Mouse (Mus musculus): ENCODE data around the gene Fam171a2.

Gene Fam171a2

DNA sequence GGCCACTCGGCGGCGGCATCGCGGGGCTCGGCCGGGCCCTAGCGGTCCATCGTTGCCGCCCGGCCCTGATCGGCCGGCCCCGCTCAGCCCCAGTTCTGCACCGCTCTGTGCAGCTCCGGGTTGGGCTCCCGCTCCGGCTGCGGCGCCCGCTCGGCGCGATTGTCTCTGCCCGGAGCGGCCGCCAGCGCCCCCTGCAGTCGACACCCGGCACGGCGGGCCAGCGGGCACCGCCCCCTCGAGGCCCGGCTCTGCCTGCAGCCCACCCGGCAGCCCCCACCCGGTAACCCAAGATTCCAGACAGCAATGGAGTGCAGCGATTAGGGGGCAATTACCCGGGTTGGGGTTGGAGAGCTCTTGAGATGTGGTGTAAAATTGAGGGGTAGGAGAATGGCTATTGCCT, at the start of gene Fam171a2:
TSS of gene Fam171a2 (minus strand) at position 186 of the 400 bp plus-strand sequence.
- no peak for DNase-seq (ENCODE audit: low spot score in 2 of 2)

DNA sequence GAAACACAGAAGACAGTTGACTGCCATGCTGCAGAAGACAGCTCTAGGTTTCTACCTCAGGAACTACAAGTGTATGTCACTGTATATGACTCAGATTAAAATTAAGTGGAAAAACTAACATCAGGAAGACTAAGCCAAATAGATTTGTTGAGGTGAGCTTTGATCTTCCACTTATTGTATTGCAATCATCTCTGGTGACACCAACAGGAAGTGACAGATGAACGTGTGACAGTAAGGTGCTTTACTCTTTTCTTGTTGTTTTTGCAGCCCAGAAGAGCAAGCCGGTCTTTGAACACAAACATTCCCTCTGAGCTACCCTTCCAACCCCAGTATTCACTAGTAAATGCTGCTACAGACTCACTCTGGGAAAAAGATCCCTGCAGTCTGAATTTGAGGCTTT, 49.2 kb upstream of the Fam171a2 start:
- no peak for DNase-seq (ENCODE audit: low spot score in 2 of 2)

- DNase-seq (ENCODE audit: low spot score in 2 of 2), result no peak
Observed at GRCm38 (mm10) chr11:102496206-102496605, 48.7 kb upstream of the Fam171a2 start.

GRCm38 (mm10) chr11:102495742-102496141, 48.3 kb upstream of the Fam171a2 start:
- DNase-seq (ENCODE audit: low spot score in 2 of 2), result no peak

DNA sequence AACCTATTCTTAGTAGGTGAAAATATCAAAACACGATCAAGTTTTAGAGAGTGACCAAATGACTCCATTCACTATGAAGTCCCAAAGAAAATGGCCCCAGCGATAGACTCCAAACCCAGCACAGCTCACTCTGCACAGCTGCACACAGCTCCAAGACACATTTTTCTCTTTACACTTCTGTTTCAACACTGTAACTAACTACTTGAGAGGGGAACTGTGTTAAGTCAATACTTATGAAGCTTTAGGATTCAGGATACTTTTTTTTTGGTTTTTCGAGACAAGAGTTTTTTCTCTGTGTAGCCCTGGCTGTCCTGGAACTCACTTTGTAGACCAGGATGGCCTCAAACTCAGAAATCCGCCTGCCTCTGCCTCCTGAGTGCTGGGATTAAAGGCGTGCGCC, 47.6 kb upstream of the Fam171a2 start:
- no peak for DNase-seq (ENCODE audit: low spot score in 2 of 2)

DNA sequence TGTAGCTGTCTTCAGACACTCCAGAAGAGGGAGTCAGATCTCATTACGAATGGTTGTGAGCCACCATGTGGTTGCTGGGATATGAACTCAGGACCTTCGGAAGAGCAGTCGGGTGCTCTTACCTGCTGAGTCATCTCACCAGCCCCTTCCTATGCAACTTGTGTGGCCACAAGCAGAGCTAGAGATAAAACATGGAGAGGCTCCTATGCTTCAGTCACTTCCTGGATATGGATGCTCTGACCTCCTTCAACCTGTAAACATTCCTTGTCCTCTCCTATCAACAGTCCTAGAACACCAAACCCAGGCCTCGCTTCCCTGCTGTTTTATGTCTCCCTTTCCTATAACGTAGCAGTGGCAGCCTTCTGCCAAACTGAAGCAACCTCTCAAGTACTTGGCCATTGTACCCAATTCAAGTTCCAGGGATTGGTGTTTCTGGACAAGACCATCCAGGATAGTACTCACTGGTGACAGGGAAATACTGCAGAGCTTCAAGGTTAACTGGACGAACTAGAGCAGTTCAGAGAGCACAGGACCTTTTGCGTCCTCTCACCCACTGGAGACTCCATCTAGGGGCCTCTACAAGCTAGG, 46.7 kb upstream of the Fam171a2 start:
- DNase-seq (ENCODE audit: low spot score in 2 of 2), result no peak

GRCm38 (mm10) chr11:102493241-102493640, 45.8 kb upstream of the Fam171a2 start:
- DNase-seq (ENCODE audit: low spot score in 2 of 2), result no peak

DNA sequence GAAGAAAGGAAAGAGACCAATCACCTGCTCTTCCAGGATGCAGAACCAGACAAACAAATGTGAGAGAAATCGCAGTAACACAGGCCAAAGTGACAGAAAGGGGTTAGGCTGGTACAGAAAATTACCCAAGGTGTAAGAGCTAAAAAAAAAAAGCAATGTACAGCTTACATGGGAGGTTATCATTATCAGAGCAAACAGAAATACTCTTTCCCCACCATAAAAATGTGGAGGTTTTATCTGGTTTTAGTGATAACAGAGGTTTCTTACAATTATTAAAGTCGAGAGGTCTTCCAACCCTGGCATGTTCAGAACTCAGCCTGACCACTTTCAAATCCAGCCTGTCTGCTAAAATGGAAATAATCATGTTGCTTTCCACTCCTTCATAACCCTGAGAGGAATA, 40.4 kb upstream of the Fam171a2 start:
- no peak for DNase-seq (ENCODE audit: low spot score in 2 of 2)

GRCm38 (mm10) chr11:102486733-102487386, 39.4 kb upstream of the Fam171a2 start:
- no peak for DNase-seq (ENCODE audit: low spot score in 2 of 2)

DNA sequence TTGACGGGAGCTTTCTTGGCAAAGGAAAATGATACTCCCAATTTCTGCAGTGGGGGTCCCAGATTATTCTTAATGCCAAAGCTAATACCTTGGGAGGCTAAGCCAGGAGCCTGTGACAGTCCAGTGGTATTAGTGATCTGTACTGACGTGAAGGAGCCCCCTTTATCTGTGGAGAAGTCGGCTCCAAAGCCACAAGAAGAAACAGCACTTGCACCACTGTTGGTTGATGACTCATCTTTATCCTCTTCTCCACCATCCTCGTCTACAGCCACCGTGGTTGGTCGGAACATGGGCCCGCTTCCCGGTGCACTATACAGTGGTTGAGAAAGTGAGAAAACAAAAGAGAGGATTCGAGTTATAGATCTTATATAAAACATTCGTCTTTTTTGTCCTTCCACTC, 34.3 kb upstream of the Fam171a2 start:
- DNase-seq (ENCODE audit: low spot score in 2 of 2), result no peak

DNA sequence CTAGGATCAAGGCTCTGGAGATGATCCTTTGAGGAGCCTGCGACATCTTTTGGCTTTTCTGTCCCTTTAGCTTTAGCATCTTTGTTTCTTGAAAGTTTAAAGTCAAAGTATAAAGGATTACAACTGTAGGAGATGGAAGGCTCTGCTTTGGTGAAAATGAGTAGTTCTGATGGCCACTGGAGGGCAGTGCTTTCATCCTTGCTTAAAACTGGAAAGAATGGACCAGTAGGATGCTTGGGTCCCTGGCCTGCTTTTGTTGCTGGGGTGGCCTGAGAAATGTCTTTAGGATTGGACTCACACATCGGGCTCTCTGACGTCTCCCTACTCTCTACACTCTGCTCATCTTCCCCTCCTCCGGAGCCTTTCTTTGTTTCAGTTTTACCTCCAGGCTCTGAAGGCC, 33.4 kb upstream of the Fam171a2 start:
- no peak for DNase-seq (ENCODE audit: low spot score in 2 of 2)

DNA sequence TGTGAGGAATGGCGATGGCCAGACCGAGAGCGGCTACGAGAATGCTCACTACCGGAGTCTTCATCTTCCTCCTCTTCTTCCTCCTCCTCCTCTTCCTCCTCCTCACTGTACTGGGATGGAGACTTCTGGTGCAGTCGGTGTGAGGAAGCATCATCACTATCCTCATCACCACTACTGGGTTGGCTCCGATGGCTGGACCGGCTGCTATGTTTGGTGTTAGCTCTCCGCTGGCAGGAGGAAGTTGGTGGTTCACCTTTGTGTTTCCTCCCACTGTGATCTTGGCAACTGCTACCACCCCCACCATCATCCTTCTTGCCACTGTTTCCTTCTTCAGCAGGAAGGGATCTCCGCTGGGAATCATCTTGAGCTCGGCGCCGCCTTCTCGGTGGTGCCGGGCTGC, 32.6 kb upstream of the Fam171a2 start:
- DNase-seq (ENCODE audit: low spot score in 2 of 2), result no peak

DNA sequence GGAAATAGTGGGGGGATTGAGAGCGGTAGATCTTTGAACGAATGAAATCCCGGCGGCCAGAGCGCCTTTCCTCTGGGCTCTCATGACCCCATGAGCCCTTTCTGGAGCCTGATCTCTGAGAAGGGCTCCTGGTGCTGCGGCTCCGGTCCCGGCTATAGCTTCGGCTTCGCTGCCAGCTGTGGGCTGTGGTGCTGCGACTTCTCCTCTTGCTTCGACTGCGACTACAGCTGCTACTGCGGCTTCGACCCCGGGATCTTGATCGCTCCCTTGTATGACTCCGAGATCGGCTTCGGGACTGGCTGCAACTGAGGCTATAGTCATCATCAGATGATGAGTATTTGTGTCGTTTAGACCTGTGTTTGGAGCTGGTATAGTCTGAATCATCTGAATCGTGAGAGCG, 32.1 kb upstream of the Fam171a2 start:
- no peak for DNase-seq (ENCODE audit: low spot score in 2 of 2)

GRCm38 (mm10) chr11:102478671-102479070, 31.2 kb upstream of the Fam171a2 start:
- DNase-seq (ENCODE audit: low spot score in 2 of 2), result no peak

- DNase-seq (ENCODE audit: low spot score in 2 of 2), result no peak
Observed at GRCm38 (mm10) chr11:102475027-102475426, 27.5 kb upstream of the Fam171a2 start.

- no peak for DNase-seq (ENCODE audit: low spot score in 2 of 2)
Observed at GRCm38 (mm10) chr11:102469648-102470357, 22.3 kb upstream of the Fam171a2 start, which contains the start of gene Itga2b. Gene Itga2b (minus strand): TSS chr11:102470122.

GRCm38 (mm10) chr11:102467041-102467631, 19.7 kb upstream of the Fam171a2 start:
- DNase-seq (ENCODE audit: low spot score in 2 of 2), result peak; percentile 77 to 86

- peak in 1 of 2 experiments; percentile 54 for DNase-seq (ENCODE audit: low spot score in 2 of 2)
Observed at GRCm38 (mm10) chr11:102465713-102466436, 18.4 kb upstream of the Fam171a2 start.

DNA sequence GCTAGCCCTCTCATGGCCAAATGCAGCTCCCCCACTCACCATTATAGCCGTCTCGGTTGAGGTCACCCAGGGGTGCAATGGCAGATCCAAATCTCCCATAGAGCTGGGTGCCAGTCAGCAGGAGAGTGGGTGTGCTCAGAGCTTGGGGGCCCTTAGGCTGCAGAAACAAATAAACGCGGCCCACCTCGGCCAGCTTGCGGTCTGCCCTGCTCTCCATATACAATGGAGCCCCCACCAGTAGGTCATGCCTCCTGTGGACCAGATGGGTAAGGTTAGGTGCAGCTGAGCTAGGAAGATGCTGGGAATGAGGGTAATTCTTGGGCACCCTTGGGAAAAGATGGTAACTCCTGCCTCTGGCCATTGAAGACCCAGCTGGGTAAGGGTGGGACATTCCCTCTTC, 17.4 kb upstream of the Fam171a2 start:
- no peak for DNase-seq (ENCODE audit: low spot score in 2 of 2)

- DNase-seq (ENCODE audit: low spot score in 2 of 2), result no peak
Observed at GRCm38 (mm10) chr11:102461764-102462163, 14.3 kb upstream of the Fam171a2 start.

DNA sequence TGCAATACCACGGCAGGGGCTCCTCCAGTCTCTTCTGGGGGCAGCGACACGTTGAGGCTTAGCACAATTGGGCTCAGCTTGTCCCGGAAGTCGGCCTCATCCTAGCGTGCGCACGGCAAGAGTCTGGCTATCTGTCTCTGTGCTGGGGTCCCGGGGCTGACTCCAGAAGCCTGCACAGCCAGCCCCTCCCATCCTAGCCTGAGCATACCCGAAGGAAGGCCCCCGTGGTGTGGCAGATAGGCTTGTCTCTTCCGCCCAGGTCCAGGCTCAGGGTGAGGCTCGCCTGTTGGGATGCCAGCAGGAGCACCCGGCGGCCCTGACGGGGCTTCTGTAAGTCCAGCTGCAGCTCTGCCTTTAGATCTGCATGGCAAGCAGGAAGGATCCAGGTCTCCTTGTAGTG, 13.1 kb upstream of the Fam171a2 start:
- DNase-seq (ENCODE audit: low spot score in 2 of 2), result no peak

All from frontal cortex, postnatal 25 days (tissue).